Mouse (Mus musculus): ENCODE results near the gene Hs3st1. TPM values are rescaled to one million over a fixed set of nuclear protein-coding genes. Genes with fewer than 3 reads are reported as not detected.

Hs3st1 gene
- polyA plus RNA-seq, 1 experiment from 2014 or later: 10.3 TPM

GRCm38 (mm10) chr5:39633206-39633605 is 122.1 kb downstream of the Hs3st1 start:
- no peaks in the 10 kb centered on the region for H3K27me3 ChIP-seq (replicated peaks; ENCODE audit: control insufficient read depth, insufficient read depth, low read length)
- no peak overlapping the region for H3K4me3 ChIP-seq (ENCODE audit: low read length)
- H3K9me3 ChIP-seq (ENCODE audit: control insufficient read depth, low read length): no peaks in the 10 kb centered on the region
- no peak for ATAC-seq
- H3K36me3 ChIP-seq (ENCODE audit: control insufficient read depth, insufficient read depth, low read length): no peaks in the 10 kb centered on the region
- no peak overlapping the region for H3K27ac ChIP-seq (ENCODE audit: low read length)
- H3K9ac ChIP-seq (ENCODE audit: low read depth, low read length): no peak overlapping the region
- H3K4me1 ChIP-seq (ENCODE audit: control insufficient read depth, insufficient read depth, low read length): no peaks in the 10 kb centered on the region
- whole genome bisulfite sequencing: 58% methylated on average over 1 of the region's 1 CpGs
- no peak overlapping the region for H3K4me2 ChIP-seq (ENCODE audit: low read depth, low read length)

- ATAC-seq: no peak
- H3K9ac ChIP-seq (ENCODE audit: low read depth, low read length): no peak overlapping the region
- H3K4me1 ChIP-seq (ENCODE audit: control insufficient read depth, insufficient read depth, low read length): no peaks in the 10 kb centered on the region
- H3K9me3 ChIP-seq (ENCODE audit: control insufficient read depth, low read length): no peaks in the 10 kb centered on the region
- no peaks in the 10 kb centered on the region for H3K36me3 ChIP-seq (ENCODE audit: control insufficient read depth, insufficient read depth, low read length)
- H3K27me3 ChIP-seq (replicated peaks; ENCODE audit: control insufficient read depth, insufficient read depth, low read length): no peaks in the 10 kb centered on the region
- H3K4me3 ChIP-seq (ENCODE audit: low read length): no peak overlapping the region
- 86% methylated on average over 5 of the region's 5 CpGs for WGBS
- H3K27ac ChIP-seq (ENCODE audit: low read length): no peak overlapping the region
- H3K4me2 ChIP-seq (ENCODE audit: low read depth, low read length): no peak overlapping the region
Observed at GRCm38 (mm10) chr5:39630841-39631240, 124.4 kb downstream of the Hs3st1 start.

- ATAC-seq: no peak
- Histone ChIP-seq H3K9ac (ENCODE audit: low read depth, low read length) (no peak overlapping the region), H3K9me3 (ENCODE audit: control insufficient read depth, low read length) (no peaks in the 10 kb centered on the region), H3K4me3 (ENCODE audit: low read length) (no peak overlapping the region), H3K4me1 (ENCODE audit: control insufficient read depth, insufficient read depth, low read length) (0 out of 2 replicates have a peak, but pooled peaks cover 3% of the 10 kb centered on the region), H3K4me2 (ENCODE audit: low read depth, low read length) (no peak overlapping the region), H3K36me3 (ENCODE audit: control insufficient read depth, insufficient read depth, low read length) (no peaks in the 10 kb centered on the region), H3K27me3 (replicated peaks; ENCODE audit: control insufficient read depth, insufficient read depth, low read length) (no peaks in the 10 kb centered on the region), H3K27ac (ENCODE audit: low read length) (no peak overlapping the region)
- 56% methylated on average over 8 of the region's 8 CpGs for WGBS
Observed at GRCm38 (mm10) chr5:39625037-39625473, 130.2 kb downstream of the Hs3st1 start.

- Histone ChIP-seq H3K27me3 (replicated peaks; ENCODE audit: control insufficient read depth, insufficient read depth, low read length) (no peaks in the 10 kb centered on the region), H3K27ac (ENCODE audit: low read length) (no peak overlapping the region), H3K36me3 (ENCODE audit: control insufficient read depth, insufficient read depth, low read length) (no peaks in the 10 kb centered on the region), H3K9me3 (ENCODE audit: control insufficient read depth, low read length) (no peaks in the 10 kb centered on the region), H3K4me3 (ENCODE audit: low read length) (no peak overlapping the region), H3K4me1 (ENCODE audit: control insufficient read depth, insufficient read depth, low read length) (0 out of 2 replicates have a peak, but pooled peaks cover 3% of the 10 kb centered on the region), H3K9ac (ENCODE audit: low read depth, low read length) (no peak overlapping the region), H3K4me2 (ENCODE audit: low read depth, low read length) (no peak overlapping the region)
- ATAC-seq: no peak
- WGBS: 71% methylated on average over 4 of the region's 4 CpGs
Observed at GRCm38 (mm10) chr5:39624218-39624590, 131.1 kb downstream of the Hs3st1 start.

- 71% methylated on average over 13 of the region's 13 CpGs for WGBS
- H3K27ac ChIP-seq (ENCODE audit: low read length): no peak overlapping the region
- H3K27me3 ChIP-seq (replicated peaks; ENCODE audit: control insufficient read depth, insufficient read depth, low read length): no peaks in the 10 kb centered on the region
- no peak overlapping the region for H3K4me3 ChIP-seq (ENCODE audit: low read length)
- 0 out of 2 replicates have a peak, but pooled peaks cover 3% of the 10 kb centered on the region for H3K4me1 ChIP-seq (ENCODE audit: control insufficient read depth, insufficient read depth, low read length)
- H3K9ac ChIP-seq (ENCODE audit: low read depth, low read length): no peak overlapping the region
- no peaks in the 10 kb centered on the region for H3K9me3 ChIP-seq (ENCODE audit: control insufficient read depth, low read length)
- no peaks in the 10 kb centered on the region for H3K36me3 ChIP-seq (ENCODE audit: control insufficient read depth, insufficient read depth, low read length)
- no peak for ATAC-seq
- no peak overlapping the region for H3K4me2 ChIP-seq (ENCODE audit: low read depth, low read length)
Observed at GRCm38 (mm10) chr5:39623304-39624217, 131.7 kb downstream of the Hs3st1 start.

- Histone ChIP-seq H3K4me2 (ENCODE audit: low read depth, low read length) (no peak overlapping the region), H3K9me3 (ENCODE audit: control insufficient read depth, low read length) (no peaks in the 10 kb centered on the region), H3K4me3 (ENCODE audit: low read length) (no peak overlapping the region), H3K4me1 (ENCODE audit: control insufficient read depth, insufficient read depth, low read length) (0 out of 2 replicates have a peak, but pooled peaks cover 6% of the 10 kb centered on the region), H3K9ac (ENCODE audit: low read depth, low read length) (no peak overlapping the region), H3K27ac (ENCODE audit: low read length) (no peak overlapping the region; the same call in 1 of the 2 replicates), H3K36me3 (ENCODE audit: control insufficient read depth, insufficient read depth, low read length) (no peaks in the 10 kb centered on the region), H3K27me3 (replicated peaks; ENCODE audit: control insufficient read depth, insufficient read depth, low read length) (no peaks in the 10 kb centered on the region)
- WGBS: 81% methylated on average over 3 of the region's 3 CpGs
- no peak for ATAC-seq
Observed at GRCm38 (mm10) chr5:39620206-39620866, 134.9 kb downstream of the Hs3st1 start.

GRCm38 (mm10) chr5:39617354-39617977 is 137.8 kb downstream of the Hs3st1 start:
- peak; percentile 94 for ATAC-seq
- 0 out of 2 replicates have a peak, but pooled peaks cover 6% of the 10 kb centered on the region for H3K4me1 ChIP-seq (ENCODE audit: control insufficient read depth, insufficient read depth, low read length)
- no peak overlapping the region for H3K9ac ChIP-seq (ENCODE audit: low read depth, low read length)
- H3K9me3 ChIP-seq (ENCODE audit: control insufficient read depth, low read length): no peaks in the 10 kb centered on the region
- WGBS: 65% methylated on average over 2 of the region's 2 CpGs
- no peaks in the 10 kb centered on the region for H3K27me3 ChIP-seq (replicated peaks; ENCODE audit: control insufficient read depth, insufficient read depth, low read length)
- 0 out of 2 replicates have a peak overlapping the region, but pooled peaks have one; percentile 10 for H3K4me2 ChIP-seq (ENCODE audit: low read depth, low read length)
- no peak overlapping the region for H3K4me3 ChIP-seq (ENCODE audit: low read length)
- H3K36me3 ChIP-seq (ENCODE audit: control insufficient read depth, insufficient read depth, low read length): 0 out of 2 replicates have a peak, but pooled peaks cover 10% of the 10 kb centered on the region
- H3K27ac ChIP-seq (ENCODE audit: low read length): no peak overlapping the region

- ATAC-seq: no peak
- Histone ChIP-seq H3K27me3 (replicated peaks; ENCODE audit: control insufficient read depth, insufficient read depth, low read length) (no peaks in the 10 kb centered on the region), H3K4me1 (ENCODE audit: control insufficient read depth, insufficient read depth, low read length) (0 out of 2 replicates have a peak, but pooled peaks cover 3% of the 10 kb centered on the region), H3K36me3 (ENCODE audit: control insufficient read depth, insufficient read depth, low read length) (0 out of 2 replicates have a peak, but pooled peaks cover 10% of the 10 kb centered on the region), H3K4me3 (ENCODE audit: low read length) (no peak overlapping the region), H3K27ac (ENCODE audit: low read length) (no peak overlapping the region), H3K4me2 (ENCODE audit: low read depth, low read length) (no peak overlapping the region), H3K9ac (ENCODE audit: low read depth, low read length) (no peak overlapping the region), H3K9me3 (ENCODE audit: control insufficient read depth, low read length) (no peaks in the 10 kb centered on the region)
- 94% methylated on average over 7 of the region's 7 CpGs for WGBS
Observed at GRCm38 (mm10) chr5:39615202-39615601, 140.1 kb downstream of the Hs3st1 start.

GRCm38 (mm10) chr5:39613534-39613933 is 141.7 kb downstream of the Hs3st1 start:
- no peak for ATAC-seq
- 0 out of 2 replicates have a peak, but pooled peaks cover 10% of the 10 kb centered on the region for H3K36me3 ChIP-seq (ENCODE audit: control insufficient read depth, insufficient read depth, low read length)

More at GRCm38 (mm10) chr5:39613534-39613933, 141.7 kb downstream of the Hs3st1 start:
- 89% methylated on average over 2 of the region's 2 CpGs for WGBS
- no peak overlapping the region for H3K4me3 ChIP-seq (ENCODE audit: low read length)
- no peaks in the 10 kb centered on the region for H3K9me3 ChIP-seq (ENCODE audit: control insufficient read depth, low read length)
- no peak overlapping the region for H3K27ac ChIP-seq (ENCODE audit: low read length)
- no peak overlapping the region for H3K4me2 ChIP-seq (ENCODE audit: low read depth, low read length)
- H3K4me1 ChIP-seq (ENCODE audit: control insufficient read depth, insufficient read depth, low read length): 0 out of 2 replicates have a peak, but pooled peaks cover 3% of the 10 kb centered on the region
- no peaks in the 10 kb centered on the region for H3K27me3 ChIP-seq (replicated peaks; ENCODE audit: control insufficient read depth, insufficient read depth, low read length)
- no peak overlapping the region for H3K9ac ChIP-seq (ENCODE audit: low read depth, low read length)

Measured in intestine, embryonic 16.5 days (tissue).